Mouse (Mus musculus): ENCODE data around the gene Fbxl15.

Gene Fbxl15

GRCm38 (mm10) chr19:46347936-46348668, 20.1 kb downstream of the Fbxl15 start:
- no peak for DNase-seq (ENCODE audit: low spot score)

- DNase-seq (ENCODE audit: low spot score) = peak; percentile 91
Observed at GRCm38 (mm10) chr19:46348761-46349458, 20.9 kb downstream of the Fbxl15 start.

- DNase-seq (ENCODE audit: low spot score) = no peak
Observed at GRCm38 (mm10) chr19:46349550-46349949, 21.6 kb downstream of the Fbxl15 start.

- DNase-seq (ENCODE audit: low spot score) = no peak
Observed at GRCm38 (mm10) chr19:46350168-46350932, 22.4 kb downstream of the Fbxl15 start, which contains the start of gene 2310034G01Rik. 2310034G01Rik (minus strand) TSS chr19:46350302.

GRCm38 (mm10) chr19:46356701-46357138, 28.7 kb downstream of the Fbxl15 start:
- peak; percentile 90 for DNase-seq (ENCODE audit: low spot score)

- no peak for DNase-seq (ENCODE audit: low spot score)
Observed at GRCm38 (mm10) chr19:46357344-46358280, 29.6 kb downstream of the Fbxl15 start.

- no peak for DNase-seq (ENCODE audit: low spot score)
Observed at GRCm38 (mm10) chr19:46358381-46358780, 30.4 kb downstream of the Fbxl15 start.

- no peak for DNase-seq (ENCODE audit: low spot score)
Observed at GRCm38 (mm10) chr19:46362104-46362503, 34.1 kb downstream of the Fbxl15 start.

GRCm38 (mm10) chr19:46363294-46364009, 35.5 kb downstream of the Fbxl15 start:
- DNase-seq (ENCODE audit: low spot score) = no peak

GRCm38 (mm10) chr19:46367798-46368590, 40.0 kb downstream of the Fbxl15 start:
- peak; percentile 36 for DNase-seq (ENCODE audit: low spot score)

- DNase-seq (ENCODE audit: low spot score) = peak; percentile 58
Observed at GRCm38 (mm10) chr19:46369204-46369603, 41.2 kb downstream of the Fbxl15 start.

- DNase-seq (ENCODE audit: low spot score) = no peak
Observed at GRCm38 (mm10) chr19:46374477-46375088, 46.6 kb downstream of the Fbxl15 start.

GRCm38 (mm10) chr19:46375489-46375888, 47.5 kb downstream of the Fbxl15 start:
- peak; percentile 46 for DNase-seq (ENCODE audit: low spot score)

- DNase-seq (ENCODE audit: low spot score) = no peak
Observed at GRCm38 (mm10) chr19:46375891-46376290, 47.9 kb downstream of the Fbxl15 start.
